Mouse (Mus musculus) MEL (cell line): ENCODE measurements at regions not wholly inside any gene's neighbourhood (a gene's known extent, or its start where the extent isn't known, plus 50 kb on each side); places are given as distances from the start of the nearest gene placed in this dataset.

Experiments
- DNase-seq: peaks from one replicate; pipeline ENCODE4 v3.0.0; 2011; ENCODE audit warnings: low read depth, low spot score
- H3K27ac ChIP-seq: 2 replicates; pipeline ENCODE4 v1.5.1; 2012; ENCODE audit warnings: low read depth, mild to moderate bottlenecking, control low read depth, low read length, moderate library complexity; ENCODE audit not compliant: control insufficient read depth
- H3K27me3 ChIP-seq, 2 experiments: fragments of 150-350 bp in 1 of 2; sonication (generic) in 1 of 2; 2 replicates each; pipeline ENCODE4 v1.6.1; 2012; ENCODE audit warnings: low read length in 2 of 2, mild to moderate bottlenecking in 2 of 2, improper control_type of control experiment in 1 of 2, moderate library complexity in 1 of 2; ENCODE audit not compliant: insufficient read depth in 2 of 2, control insufficient read depth in 1 of 2
- H3K36me3 ChIP-seq, 2 experiments: 2 replicates each; pipeline ENCODE4 v1.6.1; 2012 to 2014; ENCODE audit warnings: low read length in 2 of 2, improper control_type of control experiment in 1 of 2, inconsistent platforms in 1 of 2, mild to moderate bottlenecking in 1 of 2; ENCODE audit not compliant: insufficient read depth in 2 of 2, control insufficient read depth in 1 of 2
- H3K4me1 ChIP-seq, 2 experiments: fragments of 150-350 bp in 1 of 2; sonication (generic) in 1 of 2; 2 replicates each; pipeline ENCODE4 v1.6.1; 2012; ENCODE audit warnings: low read length in 2 of 2, improper control_type of control experiment in 1 of 2, mild to moderate bottlenecking in 1 of 2; ENCODE audit not compliant: insufficient read depth in 2 of 2, control insufficient read depth in 1 of 2
- H3K4me3 ChIP-seq, 2 experiments: fragments of 150-350 bp in 1 of 2; sonication (generic) in 1 of 2; 2 replicates each; pipeline ENCODE4 v1.5.1; 2012; ENCODE audit warnings: low read depth in 2 of 2, low read length in 2 of 2, mild to moderate bottlenecking in 2 of 2, moderate library complexity in 2 of 2, control low read depth in 1 of 2, improper control_type of control experiment in 1 of 2; ENCODE audit not compliant: control insufficient read depth in 1 of 2, insufficient read depth in 1 of 2
- H3K79me2 ChIP-seq: 2 replicates; pipeline ENCODE4 v1.6.1; 2012; ENCODE audit warnings: mild to moderate bottlenecking, low read length, moderate library complexity; ENCODE audit not compliant: control insufficient read depth, poor library complexity, insufficient read depth
- H3K9ac ChIP-seq: 2 replicates; pipeline ENCODE4 v1.6.1; 2012; ENCODE audit warnings: low read depth, mild to moderate bottlenecking, control low read depth, low read length, moderate library complexity; ENCODE audit not compliant: control insufficient read depth, poor library complexity, severe bottlenecking
- H3K9me3 ChIP-seq: fragments of 150-350 bp; sonication (generic); replicated peaks from 2 replicates; pipeline ENCODE4 v1.6.1; 2012; ENCODE audit warnings: mild to moderate bottlenecking, low read length, improper control_type of control experiment, moderate library complexity; ENCODE audit not compliant: insufficient read depth
- CHD1 ChIP-seq: IDR thresholded peaks from 2 replicates; pipeline ENCODE4 v1.6.1; 2012; ENCODE audit warnings: low read depth, mild to moderate bottlenecking, inconsistent platforms, low read length, improper control_type of control experiment
- EP300 ChIP-seq, 2 experiments: IDR thresholded peaks; 2 replicates each; pipeline ENCODE4 v1.6.1; 2011; ENCODE audit warnings: improper control_type of control experiment in 2 of 2, low read length in 2 of 2, low read depth in 1 of 2, mild to moderate bottlenecking in 1 of 2
- ETS1 ChIP-seq: IDR thresholded peaks from 2 replicates; pipeline ENCODE4 v1.6.1; 2012; ENCODE audit warnings: low read depth, mild to moderate bottlenecking, inconsistent platforms, low read length, improper control_type of control experiment, moderate library complexity
- GATA1 ChIP-seq: IDR thresholded peaks from 2 replicates; pipeline ENCODE4 v1.6.1; 2011; ENCODE audit warnings: low read depth, low read length, improper control_type of control experiment
- MAX ChIP-seq: IDR thresholded peaks from 2 replicates; pipeline ENCODE4 v1.6.1; 2011; ENCODE audit warnings: low read length, improper control_type of control experiment
- MEF2A ChIP-seq: IDR thresholded peaks from 2 replicates; pipeline ENCODE4 v1.6.1; 2014; ENCODE audit warnings: low read depth, mild to moderate bottlenecking, inconsistent platforms, low read length, improper control_type of control experiment; ENCODE audit not compliant: poor library complexity, insufficient replicate concordance, severe bottlenecking; ENCODE audit errors: extremely low read depth
- MXI1 ChIP-seq: IDR thresholded peaks from 2 replicates; pipeline ENCODE4 v1.6.1; 2011; ENCODE audit warnings: mild to moderate bottlenecking, low read depth, low read length, improper control_type of control experiment
- MYC ChIP-seq: IDR thresholded peaks from 2 replicates; pipeline ENCODE4 v1.6.1; 2011; ENCODE audit warnings: low read depth, mild to moderate bottlenecking, low read length, improper control_type of control experiment, moderate library complexity
- POLR2AphosphoS2 ChIP-seq: IDR thresholded peaks from 2 replicates; pipeline ENCODE4 v1.6.1; 2011; ENCODE audit warnings: low read length, improper control_type of control experiment
- RCOR1 ChIP-seq: IDR thresholded peaks from 2 replicates; pipeline ENCODE4 v1.6.1; 2012; ENCODE audit warnings: low read depth, mild to moderate bottlenecking, inconsistent platforms, low read length, improper control_type of control experiment
- TAL1 ChIP-seq: IDR thresholded peaks from 2 replicates; pipeline ENCODE4 v1.6.1; 2012; ENCODE audit warnings: mild to moderate bottlenecking, inconsistent platforms, low read length, moderate library complexity, mixed read lengths
- TBP ChIP-seq: IDR thresholded peaks from 2 replicates; pipeline ENCODE4 v1.8.0; 2011; ENCODE audit warnings: low read depth, low read length, improper control_type of control experiment
- TCF12 ChIP-seq: IDR thresholded peaks from 2 replicates; pipeline ENCODE4 v1.6.1; 2014; ENCODE audit warnings: low read depth, mild to moderate bottlenecking, inconsistent platforms, low read length, improper control_type of control experiment, moderate library complexity
- UBTF ChIP-seq: IDR thresholded peaks from 2 replicates; pipeline ENCODE4 v1.6.1; 2012; ENCODE audit warnings: low read depth, mild to moderate bottlenecking, inconsistent platforms, low read length, improper control_type of control experiment, moderate library complexity, borderline replicate concordance; ENCODE audit not compliant: insufficient read depth
- USF1 ChIP-seq: IDR thresholded peaks from 2 replicates; pipeline ENCODE4 v1.6.1; 2014; ENCODE audit warnings: low read depth, mild to moderate bottlenecking, inconsistent platforms, low read length, improper control_type of control experiment, moderate library complexity
- ZKSCAN1 ChIP-seq: IDR thresholded peaks from 2 replicates; pipeline ENCODE4 v1.6.1; 2012; ENCODE audit warnings: low read depth, mild to moderate bottlenecking, inconsistent platforms, low read length, improper control_type of control experiment, moderate library complexity
- ZNF384 ChIP-seq: IDR thresholded peaks from 2 replicates; pipeline ENCODE4 v1.6.1; 2012; ENCODE audit warnings: low read depth, mild to moderate bottlenecking, inconsistent platforms, low read length, improper control_type of control experiment

GRCm38 (mm10) chr11:86417164-86417563, 59.8 kb upstream of the Med13 start:
- Histone ChIP-seq H3K9me3 (no peaks in the 10 kb centered on the region), H3K79me2 (no peaks in the 10 kb centered on the region), H3K9ac (no peak overlapping the region), H3K27me3 (no peaks in the 10 kb centered on the region), H3K27ac (no peak overlapping the region), H3K4me3 (no peak overlapping the region), H3K4me1 (peaks cover 8 to 28% of the 10 kb centered on the region in 2 experiments), H3K36me3 (peaks cover 0 to 20% of the 10 kb centered on the region in 2 experiments; a peak in 2 of 4 replicates)
- no peak for TF ChIP-seq ZNF384
- TF ChIP-seq TBP: no peak
- no peak for TF ChIP-seq POLR2AphosphoS2
- TF ChIP-seq CHD1: no peak
- no peak for DNase-seq

GRCm38 (mm10) chr11:86419810-86420483, 62.5 kb upstream of the Med13 start:
- Histone ChIP-seq H3K4me3 (no peak overlapping the region), H3K79me2 (no peaks in the 10 kb centered on the region), H3K9me3 (no peaks in the 10 kb centered on the region), H3K4me1 (peaks cover 5 to 20% of the 10 kb centered on the region in 2 experiments), H3K36me3 (peaks cover 0 to 15% of the 10 kb centered on the region in 2 experiments; a peak in 2 of 4 replicates), H3K27ac (no peak overlapping the region), H3K27me3 (no peaks in the 10 kb centered on the region), H3K9ac (no peak overlapping the region)
- peak; percentile 61 for DNase-seq
- no peak for TF ChIP-seq TBP
- peak; percentile 66 for TF ChIP-seq ETS1
- TF ChIP-seq USF1: no peak
- no peak for TF ChIP-seq MXI1
- TF ChIP-seq MAX: no peak; the same call in 1 of the 2 replicates
- TF ChIP-seq MEF2A: no peak
- TF ChIP-seq GATA1: peak; percentile 46
- peak; percentile 84 for TF ChIP-seq TCF12
- no peak for TF ChIP-seq MYC
- no peak for TF ChIP-seq UBTF
- no peak for TF ChIP-seq ZKSCAN1
- no peak for TF ChIP-seq ZNF384
- TF ChIP-seq RCOR1: 0 out of 2 replicates have a peak, but pooled peaks have one; percentile 34
- TF ChIP-seq TAL1: peak; percentile 39; the same call in 1 of the 2 replicates
- TF ChIP-seq POLR2AphosphoS2: no peak
- TF ChIP-seq EP300 (IDR thresholded peaks at IDR 0.05; ENCODE audit: low read depth in 1 of 2, low read length in 2 of 2): peak; percentile 73 to 85
